9 mouse cellular contexts compared by ENCODE assay signal in the genomic region with DNA sequence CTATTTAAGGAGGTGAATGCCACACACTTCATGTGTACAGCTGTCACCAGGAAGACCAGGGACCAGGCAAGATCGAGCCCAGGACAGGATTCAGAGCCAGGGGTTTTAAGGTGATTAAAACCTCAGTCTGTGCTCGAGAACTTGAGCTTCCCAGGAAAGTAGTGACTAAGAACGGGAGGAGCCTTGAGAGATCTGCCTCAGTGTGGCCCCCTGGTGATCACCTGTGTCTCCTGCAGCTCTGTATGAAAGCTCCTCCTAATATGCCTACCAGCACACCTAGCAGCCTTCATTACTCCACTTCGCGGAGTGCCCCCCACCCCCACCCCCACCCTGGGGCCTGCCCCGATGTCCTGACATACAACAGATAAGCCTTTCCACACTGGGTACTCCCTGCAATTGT. TPM values are rescaled to one million over a fixed set of nuclear protein-coding genes. Genes with fewer than 3 reads are reported as not detected.
DNase-seq lines count a peak whose midpoint lies in the region; ATAC-seq and TF ChIP-seq lines count a peak whose summit lies in the region.
"Had no signal": no experiment of that assay in that cellular context is flagged by ENCODE, and none has a peak within 500 bp of the region (broad histone marks: within the 10 kb centered on the region; RNA-seq: fewer than 3 reads in every experiment).

No protein-coding gene starts in this region.

- no peaks in the 10 kb centered on the region for H3K36me3 ChIP-seq in hindbrain, embryonic 11.5 days (ENCODE audit: control insufficient read depth, insufficient read depth, low read length)
- H3K36me3 ChIP-seq in hindbrain, embryonic 12.5 days, result no peaks in the 10 kb centered on the region
- no peaks in the 10 kb centered on the region for H3K36me3 ChIP-seq in limb, embryonic 14.5 days (ENCODE audit: control insufficient read depth, insufficient read depth, low read length)
- no peaks in the 10 kb centered on the region for H3K36me3 ChIP-seq in intestine, embryonic 15.5 days
- H3K36me3 ChIP-seq: lung, embryonic 15.5 days had no signal

- peak; percentile 56 for DNase-seq in hindbrain, embryonic 11.5 days (ENCODE audit: low spot score)
- peak; percentile 40 for DNase-seq in A20 (ENCODE audit: low read depth, low spot score)
- peak; percentile 45 for DNase-seq in adrenal gland, postnatal 25 days
- DNase-seq in limb, embryonic 14.5 days (ENCODE audit: low spot score), result peak; percentile 64
- no peak for DNase-seq in ovary, postnatal 10 days (ENCODE audit: low spot score)
- DNase-seq in layer of hippocampus, postnatal 14 days (ENCODE audit: low spot score in 2 of 2), result no peak

- no peak overlapping the region for H3K27ac ChIP-seq in hindbrain, embryonic 11.5 days (ENCODE audit: low read depth, low read length)
- no peak overlapping the region for H3K27ac ChIP-seq in hindbrain, embryonic 12.5 days
- no peak overlapping the region for H3K27ac ChIP-seq in limb, embryonic 14.5 days (replicated peaks; ENCODE audit: low read depth, low read length)
- H3K27ac ChIP-seq in intestine, embryonic 15.5 days, result no peak overlapping the region
- H3K27ac ChIP-seq: lung, embryonic 15.5 days had no signal

- no peaks in the 10 kb centered on the region for H3K4me1 ChIP-seq in hindbrain, embryonic 11.5 days (replicated peaks; ENCODE audit: control insufficient read depth, insufficient read depth, low read length)
- 0 out of 2 replicates have a peak, but pooled peaks cover 1% of the 10 kb centered on the region for H3K4me1 ChIP-seq in hindbrain, embryonic 12.5 days
- H3K4me1 ChIP-seq in limb, embryonic 14.5 days (ENCODE audit: control insufficient read depth, insufficient read depth, low read length), result no peaks in the 10 kb centered on the region
- no peaks in the 10 kb centered on the region for H3K4me1 ChIP-seq in intestine, embryonic 15.5 days (replicated peaks)
- H3K4me1 ChIP-seq: lung, embryonic 15.5 days had no signal

- H3K9me3 ChIP-seq in hindbrain, embryonic 11.5 days (ENCODE audit: control insufficient read depth, low read length), result no peaks in the 10 kb centered on the region
- H3K9me3 ChIP-seq in hindbrain, embryonic 12.5 days (replicated peaks), result no peaks in the 10 kb centered on the region
- no peaks in the 10 kb centered on the region for H3K9me3 ChIP-seq in limb, embryonic 14.5 days (ENCODE audit: control insufficient read depth, low read length)
- no peaks in the 10 kb centered on the region for H3K9me3 ChIP-seq in intestine, embryonic 15.5 days
- H3K9me3 ChIP-seq: lung, embryonic 15.5 days had no signal

- H3K4me2 ChIP-seq in hindbrain, embryonic 11.5 days (replicated peaks; ENCODE audit: low read depth, low read length), result no peak overlapping the region
- no peak overlapping the region for H3K4me2 ChIP-seq in hindbrain, embryonic 12.5 days (replicated peaks)
- no peak overlapping the region for H3K4me2 ChIP-seq in limb, embryonic 14.5 days (replicated peaks; ENCODE audit: low read depth, low read length, severe bottlenecking)
- no peak overlapping the region for H3K4me2 ChIP-seq in intestine, embryonic 15.5 days (replicated peaks)
- H3K4me2 ChIP-seq: lung, embryonic 15.5 days had no signal

- no peak overlapping the region for H3K4me3 ChIP-seq in hindbrain, embryonic 11.5 days (ENCODE audit: low read depth, low read length)
- H3K4me3 ChIP-seq in hindbrain, embryonic 12.5 days, result no peak overlapping the region
- H3K4me3 ChIP-seq in limb, embryonic 14.5 days (replicated peaks; ENCODE audit: low read length), result no peak overlapping the region
- no peak overlapping the region for H3K4me3 ChIP-seq in intestine, embryonic 15.5 days (replicated peaks)
- H3K4me3 ChIP-seq: lung, embryonic 15.5 days had no signal

- H3K9ac ChIP-seq in hindbrain, embryonic 11.5 days (ENCODE audit: low read depth, low read length), result no peak overlapping the region
- no peak overlapping the region for H3K9ac ChIP-seq in hindbrain, embryonic 12.5 days
- no peak overlapping the region for H3K9ac ChIP-seq in limb, embryonic 14.5 days (ENCODE audit: low read depth, low read length, severe bottlenecking)
- H3K9ac ChIP-seq in intestine, embryonic 15.5 days, result no peak overlapping the region
- H3K9ac ChIP-seq: lung, embryonic 15.5 days had no signal

- H3K27me3 ChIP-seq in hindbrain, embryonic 11.5 days (ENCODE audit: control insufficient read depth, insufficient read depth, low read length), result 0 out of 2 replicates have a peak, but pooled peaks cover 2% of the 10 kb centered on the region
- 0 out of 2 replicates have a peak, but pooled peaks cover 5% of the 10 kb centered on the region for H3K27me3 ChIP-seq in hindbrain, embryonic 12.5 days
- no peaks in the 10 kb centered on the region for H3K27me3 ChIP-seq in limb, embryonic 14.5 days (ENCODE audit: control insufficient read depth, insufficient read depth, low read length)
- 0 out of 2 replicates have a peak, but pooled peaks cover 3% of the 10 kb centered on the region for H3K27me3 ChIP-seq in intestine, embryonic 15.5 days (replicated peaks)

- WGBS in hindbrain, embryonic 11.5 days, result 26% methylated on average over 3 of the region's 6 CpGs
- 23% methylated on average over 6 of the region's 6 CpGs for whole genome bisulfite sequencing in hindbrain, embryonic 12.5 days
- WGBS in limb, embryonic 14.5 days, result 36% methylated on average over 6 of the region's 6 CpGs
- 16% methylated on average over 6 of the region's 6 CpGs for WGBS in intestine, embryonic 15.5 days

- no peak for TF ChIP-seq POLR2A in limb, embryonic 14.5 days (IDR thresholded peaks at IDR 0.05; ENCODE audit: borderline replicate concordance, extremely low read depth, insufficient read depth, insufficient read length)

- no peak for ATAC-seq in hindbrain, embryonic 11.5 days (ENCODE audit: low FRiP score)
- ATAC-seq in hindbrain, embryonic 12.5 days (ENCODE audit: low FRiP score), result no peak
- no peak for ATAC-seq in limb, embryonic 14.5 days (ENCODE audit: low FRiP score, low read depth)
- no peak for ATAC-seq in intestine, embryonic 15.5 days

RNA-seq across cellular contexts. Expression of a gene that starts 25.3 kb away (rescaled TPM):
- polyA plus RNA-seq in hindbrain, embryonic 11.5 days (2014; fragmentation: Nextera tagmentation; extraction: Ambion mirVana), result 58.3 and 66.3 TPM in 2 replicates
- polyA plus RNA-seq in hindbrain, embryonic 12.5 days (2016; fragmentation: Nextera tagmentation; extraction: Ambion mirVana), result 60.3 and 65.2 TPM in 2 replicates
- 0.97 and 1.0 TPM in 2 replicates for total RNA-seq in adrenal gland, postnatal 25 days (2021)
- polyA plus RNA-seq in limb, embryonic 14.5 days (2012; rRNA removed), result 17.5 and 18.2 TPM in 2 replicates
- 19.4 and 28.3 TPM in 2 replicates for polyA plus RNA-seq in limb, embryonic 14.5 days (2014; fragmentation: Nextera tagmentation; extraction: Ambion mirVana)
- polyA plus RNA-seq in intestine, embryonic 15.5 days (2015; fragmentation: Nextera tagmentation; extraction: Ambion mirVana), result 0.21 and 0.33 TPM in 2 replicates
- total RNA-seq in layer of hippocampus, postnatal 14 days (2021), result 1 to 10 TPM in 1 of 2 experiments, under 1 TPM in 1; 0.94 to 1.0 TPM

Comparison
In these comparisons a context has a peak if more than half of its experiments do, and no peak if none do; other contexts are left out.
1. DNase-seq: peak in hindbrain, embryonic 11.5 days (single experiment), A20 (single experiment), adrenal gland, postnatal 25 days (single experiment) and limb, embryonic 14.5 days (single experiment); none in ovary, postnatal 10 days (single experiment) and layer of hippocampus, postnatal 14 days (0 of 2).
2. RNA of a gene that starts 25.3 kb away (polyA plus RNA-seq): 58.3 to 66.3 TPM in hindbrain, embryonic 11.5 days, 60.3 to 65.2 TPM in hindbrain, embryonic 12.5 days and 17.5 to 28.3 TPM in limb, embryonic 14.5 days; 0.21 to 0.33 TPM in intestine, embryonic 15.5 days; every median in the first group is over 10 times any median in the second.